Comparison of ENCODE assay signal across 11 mouse cellular contexts in the genomic region with DNA sequence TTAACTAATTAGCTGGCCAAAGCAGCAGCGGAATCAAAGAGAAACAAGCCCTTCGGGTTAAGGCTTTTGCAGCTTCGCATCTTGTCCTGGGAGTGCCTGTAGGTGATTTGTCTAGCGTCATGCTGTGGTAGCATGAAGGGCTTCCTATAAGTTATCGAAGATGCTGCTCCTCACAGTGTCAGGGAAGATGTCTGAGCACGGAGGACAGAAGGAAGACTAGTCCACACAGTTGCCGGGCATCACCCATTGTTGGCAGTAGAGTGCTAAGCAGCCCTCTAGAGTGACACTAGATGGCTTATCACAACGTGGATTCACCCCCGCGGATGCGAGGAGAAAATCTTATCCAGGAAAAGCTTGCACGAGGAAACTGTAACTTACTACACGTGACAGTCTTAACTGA. TPM values are rescaled to one million over a fixed set of nuclear protein-coding genes. Genes with fewer than 3 reads are reported as not detected.
DNase-seq lines count a peak whose midpoint lies in the region; ATAC-seq and TF ChIP-seq lines count a peak whose summit lies in the region.
"Had no signal": no experiment of that assay in that cellular context is flagged by ENCODE, and none has a peak within 500 bp of the region (broad histone marks: within the 10 kb centered on the region; RNA-seq: fewer than 3 reads in every experiment).

No protein-coding gene starts in this region.

- H3K9me3 ChIP-seq in heart, embryonic 16.5 days (replicated peaks; ENCODE audit: control insufficient read depth, low read length) = no peaks in the 10 kb centered on the region
- H3K9me3 ChIP-seq: forebrain, embryonic 15.5 days; midbrain, embryonic 12.5 days had no signal

- H3K27ac ChIP-seq in bone marrow macrophage, adult 2 months (ENCODE audit: insufficient read depth, low read depth, low read length) = no peak overlapping the region
- H3K27ac ChIP-seq in heart, embryonic 16.5 days (ENCODE audit: low read length) = no peak overlapping the region
- H3K27ac ChIP-seq: forebrain, embryonic 15.5 days; midbrain, embryonic 12.5 days had no signal

- peak overlapping the region; percentile 51 for H3K4me2 ChIP-seq in heart, embryonic 16.5 days (ENCODE audit: low read depth, low read length)
- H3K4me2 ChIP-seq: forebrain, embryonic 15.5 days; midbrain, embryonic 12.5 days had no signal

- TF ChIP-seq POLR2A in bone marrow macrophage, adult 2 months (IDR thresholded peaks at IDR 0.05; ENCODE audit: borderline replicate concordance, low read depth, low read length) = no peak

- H3K27me3 ChIP-seq in heart, embryonic 16.5 days (ENCODE audit: control insufficient read depth, insufficient read depth, low read length) = no peaks in the 10 kb centered on the region
- H3K27me3 ChIP-seq: forebrain, embryonic 15.5 days; midbrain, embryonic 12.5 days had no signal

- WGBS in heart, embryonic 16.5 days = 57% methylated on average over 13 of the region's 13 CpGs

- no peak for ATAC-seq in heart, embryonic 16.5 days (replicated peaks; ENCODE audit: extremely low read depth, insufficient read depth, low FRiP score)
- ATAC-seq in megakaryocyte-erythroid progenitor cell, adult 5-6 weeks (replicated peaks; ENCODE audit: low FRiP score, low TSS enrichment, poor library complexity, severe bottlenecking) = peak; percentile 44; the same call in 1 of the 2 replicates
- ATAC-seq: forebrain, embryonic 15.5 days; hindbrain, embryonic 16.5 days had no signal

- TF ChIP-seq CTCF in bone marrow macrophage, adult 2 months (IDR thresholded peaks at IDR 0.05; ENCODE audit: low read depth, low read length) = no peak

- H3K4me3 ChIP-seq in bone marrow macrophage, adult 2 months (ENCODE audit: insufficient read depth, low read length) = peak overlapping the region; percentile 57
- H3K4me3 ChIP-seq in heart, embryonic 16.5 days (ENCODE audit: low read length) = peak overlapping the region; percentile 35
- H3K4me3 ChIP-seq: forebrain, embryonic 15.5 days; midbrain, embryonic 12.5 days had no signal

- DNase-seq in kidney, postnatal 10 days = peak; percentile 18
- DNase-seq in kidney, postnatal 36 days = no peak
- no peak for DNase-seq in cerebellum, adult 9-10 months
- DNase-seq in right cerebral cortex, postnatal 10 days (ENCODE audit: low spot score in 2 of 2) = no peak
- DNase-seq: adrenal gland, postnatal 36 days had no signal

- H3K36me3 ChIP-seq in heart, embryonic 16.5 days (ENCODE audit: control insufficient read depth, insufficient read depth) = no peaks in the 10 kb centered on the region
- H3K36me3 ChIP-seq: forebrain, embryonic 15.5 days; midbrain, embryonic 12.5 days had no signal

- H3K9ac ChIP-seq in heart, embryonic 16.5 days (ENCODE audit: low read length) = no peak overlapping the region
- H3K9ac ChIP-seq: forebrain, embryonic 15.5 days; midbrain, embryonic 12.5 days had no signal

- H3K4me1 ChIP-seq in bone marrow macrophage, adult 2 months (ENCODE audit: control insufficient read depth, insufficient read depth, low read length) = peaks cover 6% of the 10 kb centered on the region
- H3K4me1 ChIP-seq in heart, embryonic 16.5 days (ENCODE audit: control insufficient read depth, insufficient read depth, low read length) = no peaks in the 10 kb centered on the region
- H3K4me1 ChIP-seq: forebrain, embryonic 15.5 days; midbrain, embryonic 12.5 days had no signal

RNA-seq across cellular contexts. Expression of gene Hsd17b13, which starts 4.4 kb away (rescaled TPM):
- not detected in 2 replicates for polyA plus RNA-seq in bone marrow macrophage, adult 2 months (2012; ENCODE audit: insufficient read depth, insufficient read length, missing spikeins)
- 0.11 TPM in 1 of 2 replicates, not detected in the other for polyA plus RNA-seq in heart, embryonic 16.5 days (2015; fragmentation: Nextera tagmentation; extraction: Ambion mirVana)
- total RNA-seq in megakaryocyte-erythroid progenitor cell, adult 5-6 weeks (2014; fragmentation: Nextera tagmentation) = not detected in 2 replicates
- total RNA-seq in megakaryocyte-erythroid progenitor cell, adult 5-6 weeks (2017) = not detected in 2 replicates
- polyA plus RNA-seq: forebrain, embryonic 15.5 days; hindbrain, embryonic 16.5 days; midbrain, embryonic 12.5 days had no signal

RNA-seq across cellular contexts. Expression of gene Hsd17b11, which starts 48.9 kb away (rescaled TPM):
- 204 and 205 TPM in 2 replicates for polyA plus RNA-seq in bone marrow macrophage, adult 2 months (2012; ENCODE audit: insufficient read depth, insufficient read length, missing spikeins)
- 3.3 and 3.5 TPM in 2 replicates for polyA plus RNA-seq in heart, embryonic 16.5 days (2015; fragmentation: Nextera tagmentation; extraction: Ambion mirVana)
- total RNA-seq in megakaryocyte-erythroid progenitor cell, adult 5-6 weeks (2014; fragmentation: Nextera tagmentation) = 4.9 and 5.6 TPM in 2 replicates
- total RNA-seq in megakaryocyte-erythroid progenitor cell, adult 5-6 weeks (2017) = 10.9 and 23.0 TPM in 2 replicates

Comparison
In these comparisons a context has a peak if more than half of its experiments do, and no peak if none do; other contexts are left out.
1. RNA of gene Hsd17b11, which starts 48.9 kb away (polyA plus RNA-seq): 204 to 205 TPM in bone marrow macrophage, adult 2 months; 3.3 to 3.5 TPM in heart, embryonic 16.5 days; every median in the first group is over 10 times any median in the second.